Mouse (Mus musculus) midbrain, embryonic 16.5 days (tissue): Measurements from ENCODE around the gene Spry2. TPM values are rescaled to one million over a fixed set of nuclear protein-coding genes. Genes with fewer than 3 reads are reported as not detected.

Experiments used
- ATAC-seq: fragments of 200-750 bp; cut with Nextera tagmentation; 2 replicates; pipeline ENCODE4 v1.8.0; 2017; ENCODE audit warnings: moderate TSS enrichment
- H3K27ac ChIP-seq: fragments of 300-500 bp; sonication (generic); 2 replicates; pipeline ENCODE4 v1.5.1; 2014; ENCODE audit warnings: mild to moderate bottlenecking, low read length, mixed read lengths
- H3K27me3 ChIP-seq: fragments of 300-500 bp; sonication (generic); 2 replicates; pipeline ENCODE4 v1.6.1; 2014; ENCODE audit warnings: low read depth, low read length, mixed read lengths; ENCODE audit not compliant: control insufficient read depth, insufficient read depth
- H3K36me3 ChIP-seq: fragments of 300-500 bp; sonication (generic); 2 replicates; pipeline ENCODE4 v1.6.1; 2014; ENCODE audit warnings: mild to moderate bottlenecking, low read length, moderate library complexity, mixed read lengths; ENCODE audit not compliant: control insufficient read depth, insufficient read depth
- H3K4me1 ChIP-seq: fragments of 300-500 bp; sonication (generic); 2 replicates; pipeline ENCODE4 v1.6.1; 2014; ENCODE audit warnings: mild to moderate bottlenecking, low read length, mixed read lengths; ENCODE audit not compliant: control insufficient read depth, insufficient read depth
- H3K4me2 ChIP-seq: fragments of 300-500 bp; sonication (generic); 2 replicates; pipeline ENCODE4 v1.6.1; 2014; ENCODE audit warnings: mild to moderate bottlenecking, low read length, mixed read lengths
- H3K4me3 ChIP-seq: fragments of 300-500 bp; sonication (generic); 2 replicates; pipeline ENCODE4 v1.5.1; 2014; ENCODE audit warnings: low read depth, mild to moderate bottlenecking, low read length, moderate library complexity, mixed read lengths
- H3K9ac ChIP-seq: fragments of 300-500 bp; sonication (generic); 2 replicates; pipeline ENCODE4 v1.6.1; 2014; ENCODE audit warnings: low read depth, low read length, mixed read lengths
- H3K9me3 ChIP-seq: fragments of 300-500 bp; sonication (generic); replicated peaks from 2 replicates; pipeline ENCODE4 v1.6.1; 2014; ENCODE audit warnings: mild to moderate bottlenecking, low read length, mixed read lengths; ENCODE audit not compliant: control insufficient read depth, poor library complexity, severe bottlenecking
- WGBS: fragments of 180-500 bp; shearing (Covaris S2); extraction: QIAGEN DNeasy Blood & Tissue Kit; methylation state at CpG from one replicate; pipeline ENCODE4 v1.1.7; 2014; 5-methylcytosine and 5-hydroxymethylcytosine counted together
- polyA plus RNA-seq: library from polyadenylated mRNA; unstranded; fragments of >200 nt; fragmentation: Nextera tagmentation; extraction: Ambion mirVana; gene quantifications from 2 replicates; pipeline ENCODE4 v1.2.1, GENCODE M21; 2015

Spry2 gene
- polyA plus RNA-seq, 1 experiment from 2014 or later: 31.0 TPM

- no peak overlapping the region for H3K27ac ChIP-seq
- H3K4me3 ChIP-seq: no peak overlapping the region
- ATAC-seq: no peak
- H3K36me3 ChIP-seq: no peaks in the 10 kb centered on the region
- no peak overlapping the region for H3K9ac ChIP-seq
- no peaks in the 10 kb centered on the region for H3K27me3 ChIP-seq
- H3K4me2 ChIP-seq: no peak overlapping the region
- H3K4me1 ChIP-seq: no peaks in the 10 kb centered on the region
- 81% methylated on average over 6 of the region's 6 CpGs for WGBS
- no peaks in the 10 kb centered on the region for H3K9me3 ChIP-seq
Measured at GRCm38 (mm10) chr14:105883215-105883614, 13.4 kb downstream of the Spry2 start.

GRCm38 (mm10) chr14:105878359-105878758 is 18.3 kb downstream of the Spry2 start:
- Histone ChIP-seq H3K9me3 (no peaks in the 10 kb centered on the region), H3K27me3 (no peaks in the 10 kb centered on the region), H3K27ac (no peak overlapping the region), H3K4me2 (no peak overlapping the region), H3K36me3 (no peaks in the 10 kb centered on the region), H3K4me1 (0 out of 2 replicates have a peak, but pooled peaks cover 2% of the 10 kb centered on the region), H3K9ac (no peak overlapping the region), H3K4me3 (no peak overlapping the region)
- ATAC-seq: no peak
- 87% methylated on average over 10 of the region's 10 CpGs for WGBS

GRCm38 (mm10) chr14:105876375-105876774 is 20.2 kb downstream of the Spry2 start:
- Histone ChIP-seq H3K27ac (no peak overlapping the region), H3K4me2 (no peak overlapping the region), H3K4me3 (no peak overlapping the region), H3K27me3 (no peaks in the 10 kb centered on the region), H3K9me3 (no peaks in the 10 kb centered on the region), H3K36me3 (no peaks in the 10 kb centered on the region), H3K9ac (no peak overlapping the region), H3K4me1 (0 out of 2 replicates have a peak, but pooled peaks cover 2% of the 10 kb centered on the region)
- 41% methylated on average over 7 of the region's 7 CpGs for WGBS
- ATAC-seq: no peak

GRCm38 (mm10) chr14:105870370-105870936 is 26.2 kb downstream of the Spry2 start:
- 89% methylated on average over 14 of the region's 14 CpGs for WGBS
- H3K4me3 ChIP-seq: no peak overlapping the region
- ATAC-seq: no peak
- no peaks in the 10 kb centered on the region for H3K36me3 ChIP-seq
- no peaks in the 10 kb centered on the region for H3K27me3 ChIP-seq
- no peaks in the 10 kb centered on the region for H3K9me3 ChIP-seq
- H3K4me2 ChIP-seq: no peak overlapping the region
- H3K27ac ChIP-seq: no peak overlapping the region
- no peak overlapping the region for H3K9ac ChIP-seq
- H3K4me1 ChIP-seq: no peaks in the 10 kb centered on the region

- Histone ChIP-seq H3K9me3 (no peaks in the 10 kb centered on the region), H3K27ac (no peak overlapping the region), H3K9ac (no peak overlapping the region), H3K4me1 (no peaks in the 10 kb centered on the region), H3K4me3 (no peak overlapping the region), H3K36me3 (no peaks in the 10 kb centered on the region), H3K27me3 (no peaks in the 10 kb centered on the region), H3K4me2 (no peak overlapping the region)
- no peak for ATAC-seq
- WGBS: 94% methylated on average over 5 of the region's 5 CpGs
Measured at GRCm38 (mm10) chr14:105865381-105865938, 31.2 kb downstream of the Spry2 start.

GRCm38 (mm10) chr14:105862199-105862598 is 34.4 kb downstream of the Spry2 start:
- H3K4me1 ChIP-seq: no peaks in the 10 kb centered on the region
- no peaks in the 10 kb centered on the region for H3K36me3 ChIP-seq
- no peaks in the 10 kb centered on the region for H3K27me3 ChIP-seq
- no peak overlapping the region for H3K27ac ChIP-seq
- no peaks in the 10 kb centered on the region for H3K9me3 ChIP-seq
- WGBS: 79% methylated on average over 11 of the region's 11 CpGs
- ATAC-seq: no peak
- no peak overlapping the region for H3K9ac ChIP-seq
- H3K4me2 ChIP-seq: no peak overlapping the region
- H3K4me3 ChIP-seq: no peak overlapping the region

GRCm38 (mm10) chr14:105860920-105861319 is 35.7 kb downstream of the Spry2 start:
- Histone ChIP-seq H3K4me3 (no peak overlapping the region), H3K27me3 (no peaks in the 10 kb centered on the region), H3K36me3 (no peaks in the 10 kb centered on the region), H3K9me3 (no peaks in the 10 kb centered on the region), H3K9ac (no peak overlapping the region), H3K4me1 (no peaks in the 10 kb centered on the region), H3K4me2 (no peak overlapping the region), H3K27ac (no peak overlapping the region)
- WGBS: 46% methylated on average over 6 of the region's 6 CpGs
- ATAC-seq: no peak

- no peaks in the 10 kb centered on the region for H3K4me1 ChIP-seq
- no peaks in the 10 kb centered on the region for H3K27me3 ChIP-seq
- no peak overlapping the region for H3K4me3 ChIP-seq
- no peaks in the 10 kb centered on the region for H3K9me3 ChIP-seq
- no peak overlapping the region for H3K4me2 ChIP-seq
- 93% methylated on average over 4 of the region's 4 CpGs for WGBS
- no peak for ATAC-seq
- no peaks in the 10 kb centered on the region for H3K36me3 ChIP-seq
- H3K27ac ChIP-seq: no peak overlapping the region
- H3K9ac ChIP-seq: no peak overlapping the region
Measured at GRCm38 (mm10) chr14:105860276-105860675, 36.3 kb downstream of the Spry2 start.

- no peak overlapping the region for H3K9ac ChIP-seq
- H3K27me3 ChIP-seq: no peaks in the 10 kb centered on the region
- H3K4me1 ChIP-seq: no peaks in the 10 kb centered on the region
- whole genome bisulfite sequencing: 26% methylated on average over 2 of the region's 2 CpGs
- H3K9me3 ChIP-seq: no peaks in the 10 kb centered on the region
- no peak overlapping the region for H3K4me3 ChIP-seq
- no peak overlapping the region for H3K27ac ChIP-seq
- no peak overlapping the region for H3K4me2 ChIP-seq
- no peaks in the 10 kb centered on the region for H3K36me3 ChIP-seq
- ATAC-seq: no peak
Measured at GRCm38 (mm10) chr14:105859876-105860275, 36.7 kb downstream of the Spry2 start.
